Comparison of ENCODE assay signal across 29 mouse cellular contexts in genomic region chr12:105748114-105748513, GRCm38 (mm10). TPM values are rescaled to one million over a fixed set of nuclear protein-coding genes. Genes with fewer than 3 reads are reported as not detected.
"Had no signal": no experiment of that assay in that cellular context is flagged by ENCODE, and none has a peak within 500 bp of the region (broad histone marks: within the 10 kb centered on the region; RNA-seq: fewer than 3 reads in every experiment).

No protein-coding gene starts in this region.

- H3K27me3 ChIP-seq: heart, embryonic 13.5 days; heart, embryonic 15.5 days; hindbrain, embryonic 12.5 days; kidney, embryonic 15.5 days; limb, embryonic 13.5 days; limb, embryonic 15.5 days; liver, embryonic 12.5 days had no signal

- H3K4me3 ChIP-seq: gastrocnemius, adult 2 months; heart, embryonic 13.5 days; heart, embryonic 15.5 days; hindbrain, embryonic 10.5 days; hindbrain, embryonic 12.5 days; kidney, embryonic 15.5 days; limb, embryonic 13.5 days; limb, embryonic 15.5 days; liver, embryonic 12.5 days had no signal

- H3K4me2 ChIP-seq: heart, embryonic 11.5 days; heart, embryonic 13.5 days; heart, embryonic 15.5 days; hindbrain, embryonic 12.5 days; hindbrain, embryonic 14.5 days; kidney, embryonic 15.5 days; limb, embryonic 13.5 days; limb, embryonic 15.5 days; liver, embryonic 12.5 days had no signal

- ATAC-seq: hindbrain, embryonic 16.5 days; inflammation-experienced regulatory T-cells, adult 6 months; liver, embryonic 12.5 days had no signal

- H3K4me1 ChIP-seq: hindbrain, embryonic 10.5 days; hindbrain, embryonic 12.5 days; kidney, embryonic 15.5 days; limb, embryonic 13.5 days; limb, embryonic 15.5 days had no signal

- H3K9ac ChIP-seq: heart, embryonic 13.5 days; heart, embryonic 15.5 days; hindbrain, embryonic 12.5 days; hindbrain, embryonic 14.5 days; kidney, embryonic 15.5 days; limb, embryonic 13.5 days; limb, embryonic 15.5 days; liver, embryonic 12.5 days; liver, embryonic 14.5 days had no signal

- H3K27ac ChIP-seq: gastrocnemius, adult 2 months; heart, embryonic 13.5 days; heart, embryonic 15.5 days; hindbrain, embryonic 10.5 days; hindbrain, embryonic 12.5 days; hindbrain, embryonic 14.5 days; kidney, embryonic 15.5 days; kidney, postnatal 0 days; limb, embryonic 13.5 days; limb, embryonic 15.5 days; liver, embryonic 12.5 days; liver, embryonic 14.5 days had no signal

- DNase-seq: gastrocnemius, adult 2 months; gastrocnemius, postnatal 10 days; gastrocnemius, postnatal 25 days; heart, adult 18-20 months; heart, postnatal 4 days; kidney, adult 11 months; kidney, adult 2 months; kidney, adult 9 months; kidney, postnatal 14 days; kidney, postnatal 36 days; layer of hippocampus, adult 9-11 months; layer of hippocampus, postnatal 36 days; left cerebral cortex, postnatal 4 days had no signal

- H3K9me3 ChIP-seq: heart, embryonic 13.5 days; heart, embryonic 15.5 days; hindbrain, embryonic 10.5 days; hindbrain, embryonic 12.5 days; kidney, embryonic 15.5 days; limb, embryonic 13.5 days; limb, embryonic 15.5 days had no signal

- H3K36me3 ChIP-seq: heart, embryonic 13.5 days; heart, embryonic 15.5 days; hindbrain, embryonic 10.5 days; hindbrain, embryonic 12.5 days; kidney, embryonic 15.5 days; limb, embryonic 13.5 days; limb, embryonic 15.5 days; liver, embryonic 12.5 days had no signal

RNA-seq across cellular contexts. Expression of gene Ak7, which starts 42.3 kb away (rescaled TPM):
- total RNA-seq: gastrocnemius, adult 2 months; gastrocnemius, postnatal 10 days; gastrocnemius, postnatal 25 days; heart, adult 8-10 months had no signal
- polyA plus RNA-seq: liver, adult 2 months had no signal
